Mouse (Mus musculus): ENCODE measurements around the gene Gm21970. TPM values are rescaled to one million over a fixed set of nuclear protein-coding genes. Genes with fewer than 3 reads are reported as not detected.

Gene Gm21970
- total RNA-seq (2021) = not detected
- long read RNA-seq, experiment 1 = 0 reads
- long read RNA-seq, experiment 2 = 0 reads

DNA sequence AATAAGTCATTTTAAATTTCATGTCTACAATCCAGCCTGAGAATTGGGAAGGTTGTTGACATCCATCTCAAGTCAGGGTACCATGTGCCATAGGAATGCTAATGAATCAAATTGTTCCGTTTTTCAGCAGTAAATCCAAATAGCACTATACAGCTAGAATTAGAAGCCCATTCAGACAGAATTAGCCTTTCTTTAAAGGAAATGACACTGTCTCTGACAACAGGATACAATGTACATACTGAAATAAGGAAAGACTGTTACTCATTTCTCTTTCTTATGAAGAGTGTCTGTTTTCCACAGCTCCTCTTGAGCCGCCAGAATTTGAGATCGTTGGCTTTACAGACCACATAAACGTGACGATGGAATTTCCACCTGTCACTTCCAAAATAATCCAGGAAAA is at the start of gene Gm21970:
Gene Gm21970, plus strand, starts transcription at position 301 of the 400 bp plus-strand sequence.
- DNase-seq (ENCODE audit: low spot score) = no peak

DNA sequence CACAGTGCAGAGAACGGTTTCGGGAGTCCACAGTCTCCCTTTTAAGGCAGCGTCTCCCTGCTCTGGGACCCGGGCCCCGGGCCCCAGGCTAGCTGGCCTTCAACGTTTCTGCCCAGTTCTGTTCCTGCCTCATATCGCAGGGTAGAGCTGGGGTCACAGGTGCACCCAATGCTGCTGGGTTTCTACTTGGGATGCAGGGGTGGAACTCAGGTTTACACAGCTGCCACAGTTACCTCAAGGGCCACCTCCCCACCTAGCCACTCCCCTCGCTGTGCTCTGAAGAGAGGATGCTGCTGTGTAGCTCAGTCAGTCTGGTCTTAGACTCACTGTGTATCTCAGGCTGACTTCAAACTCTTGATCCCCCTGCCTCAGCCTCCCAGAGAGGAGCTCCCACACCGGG is 45.0 kb upstream of the Gm21970 start:
- DNase-seq (ENCODE audit: low spot score) = no peak

DNA sequence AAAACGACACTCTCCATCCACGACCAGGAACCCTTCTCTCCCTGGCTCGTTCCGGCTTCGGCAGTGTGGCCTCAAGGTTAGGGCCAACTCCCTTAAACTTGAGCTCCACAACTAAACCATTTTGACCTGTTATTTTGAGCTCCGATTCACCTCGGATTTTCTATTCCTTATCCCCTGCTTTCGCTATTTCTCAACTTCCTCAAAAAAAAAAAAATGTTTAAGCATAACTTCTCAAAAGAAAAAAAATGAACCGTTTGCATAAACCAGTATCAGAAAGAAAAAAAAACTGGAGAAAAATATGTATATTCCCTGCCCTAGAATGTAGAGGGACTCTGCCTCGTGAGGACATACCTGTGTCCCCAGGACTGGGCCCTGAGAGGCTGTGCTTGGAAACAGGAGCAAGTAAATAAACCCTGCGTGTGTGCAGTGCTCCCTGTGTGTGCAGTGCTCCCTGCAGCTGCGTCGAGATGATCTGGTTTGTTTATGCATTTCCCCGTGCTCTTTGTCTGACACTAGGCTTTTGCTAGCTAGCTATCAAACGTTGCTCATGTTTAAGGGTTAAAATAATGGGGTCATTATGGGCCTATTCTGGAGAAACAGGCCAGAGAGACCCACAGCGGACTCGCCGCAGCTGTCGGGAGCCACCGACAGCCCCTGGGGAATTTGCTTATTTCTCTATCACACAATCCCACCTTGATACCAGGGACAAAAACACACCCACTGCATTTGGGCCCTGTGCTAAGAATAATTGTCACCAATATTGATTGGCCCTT is 43.8 kb upstream of the Gm21970 start:
- DNase-seq (ENCODE audit: low spot score) = no peak

DNA sequence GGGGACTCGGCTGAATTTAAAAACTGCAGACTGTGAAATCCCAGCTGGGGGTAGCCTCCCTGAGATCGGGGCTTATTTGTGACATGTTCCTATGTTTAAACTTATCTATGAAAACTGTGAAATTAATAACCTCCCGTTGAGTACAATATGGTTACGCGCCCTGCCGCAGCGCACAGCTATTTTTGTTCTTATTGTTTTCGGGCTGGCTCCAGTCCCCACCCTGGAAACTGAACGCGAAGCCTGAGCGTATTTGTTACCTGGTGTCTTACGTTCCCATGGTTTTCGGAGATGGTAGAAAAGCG is 43.3 kb upstream of the Gm21970 start:
- no peak for DNase-seq (ENCODE audit: low spot score)

DNA sequence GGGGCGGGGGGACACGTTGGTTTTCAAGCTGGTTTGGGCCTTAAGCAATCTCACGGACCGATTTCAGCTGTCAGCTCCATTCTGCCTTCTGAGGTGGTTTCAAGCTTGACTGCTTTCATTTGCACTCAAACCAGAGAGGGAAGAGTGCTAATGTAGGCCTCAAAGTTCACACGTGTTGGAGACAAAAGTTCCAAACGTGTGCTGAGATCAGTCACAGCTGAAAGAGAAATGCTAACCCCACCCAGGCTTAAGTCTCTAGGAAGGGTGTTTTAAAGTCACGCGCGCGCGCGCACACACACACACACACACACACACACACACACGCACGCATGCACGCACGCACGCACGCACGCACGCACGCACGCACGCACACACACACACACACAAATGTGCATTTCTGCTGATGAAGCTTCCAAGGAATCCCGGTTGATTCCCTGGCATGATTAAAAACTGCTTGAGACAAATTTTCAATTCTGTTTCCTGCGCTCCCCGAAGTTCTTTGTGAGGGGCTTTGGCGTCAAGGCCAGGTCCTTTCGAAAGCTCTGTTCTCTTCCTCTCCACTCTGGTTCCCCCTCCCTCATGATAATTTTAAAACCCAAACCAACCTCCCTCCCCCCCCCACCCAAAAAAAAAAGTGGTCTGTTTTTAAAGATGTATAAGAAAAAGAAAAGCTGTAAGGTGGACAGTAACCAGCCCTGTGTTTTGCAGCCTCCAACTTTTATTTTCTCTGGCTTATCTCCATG is 42.8 kb upstream of the Gm21970 start:
- DNase-seq (ENCODE audit: low spot score) = no peak

DNA sequence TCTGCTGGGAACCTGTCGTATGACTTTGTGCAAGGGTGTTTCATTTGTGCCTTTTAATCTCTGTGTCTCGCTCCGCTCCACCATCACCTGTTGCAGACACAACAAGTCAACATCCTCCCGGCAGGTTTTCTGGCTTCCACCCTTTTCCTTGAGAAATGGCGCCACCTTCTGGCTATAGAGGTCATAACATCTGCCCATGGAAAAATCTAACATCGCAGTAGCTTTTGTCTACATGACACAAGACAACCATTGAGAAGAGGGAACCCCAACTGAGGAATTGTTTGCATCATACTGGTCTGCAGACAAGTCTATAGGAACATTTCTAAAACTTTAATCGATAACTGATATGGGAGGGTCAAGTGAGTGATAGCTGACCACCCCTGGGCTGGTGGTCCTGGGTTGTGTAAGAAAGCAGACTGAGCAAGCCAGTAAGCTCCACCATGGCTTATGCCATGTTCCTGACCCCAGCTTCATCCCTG is 39.4 kb upstream of the Gm21970 start:
- peak; percentile 68 for DNase-seq (ENCODE audit: low spot score)

DNA sequence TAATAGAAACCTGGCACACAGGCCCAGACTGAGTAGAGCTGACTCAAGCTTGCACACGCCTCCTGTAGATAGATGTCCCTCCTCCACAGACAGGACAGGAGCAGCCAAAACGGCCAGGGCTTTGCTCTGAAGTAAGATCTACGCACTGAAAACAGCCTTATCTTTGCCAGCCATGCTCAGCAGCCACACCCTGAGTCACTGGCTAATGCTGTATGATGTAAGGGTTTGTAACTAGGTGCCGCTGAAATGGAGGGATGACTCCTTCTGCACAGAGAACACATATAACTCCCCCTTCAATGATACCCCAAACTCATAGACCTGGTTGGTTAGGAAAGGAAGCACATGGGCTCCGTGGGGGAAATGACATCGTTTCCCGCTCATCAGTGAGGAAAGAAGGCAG is 38.8 kb upstream of the Gm21970 start:
- DNase-seq (ENCODE audit: low spot score) = no peak

DNA sequence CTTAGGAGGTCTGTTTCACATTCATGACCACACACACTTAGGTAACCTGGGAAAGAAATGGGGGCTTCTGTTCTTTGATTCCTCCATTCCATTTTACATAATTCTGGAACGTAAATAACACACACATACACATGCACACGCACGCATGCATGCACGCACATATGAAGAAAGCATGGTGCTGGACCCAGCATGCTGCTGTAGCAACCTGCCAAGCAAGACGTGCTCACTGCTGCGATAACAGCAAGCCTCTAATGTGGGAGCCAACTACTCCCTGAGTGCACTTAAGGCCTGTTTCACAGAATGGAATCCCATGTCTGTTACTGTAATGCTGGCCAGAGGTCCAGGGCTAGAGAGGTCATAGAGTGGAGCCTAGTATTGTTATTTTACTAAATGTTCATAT is 38.3 kb upstream of the Gm21970 start:
- DNase-seq (ENCODE audit: low spot score) = no peak

DNA sequence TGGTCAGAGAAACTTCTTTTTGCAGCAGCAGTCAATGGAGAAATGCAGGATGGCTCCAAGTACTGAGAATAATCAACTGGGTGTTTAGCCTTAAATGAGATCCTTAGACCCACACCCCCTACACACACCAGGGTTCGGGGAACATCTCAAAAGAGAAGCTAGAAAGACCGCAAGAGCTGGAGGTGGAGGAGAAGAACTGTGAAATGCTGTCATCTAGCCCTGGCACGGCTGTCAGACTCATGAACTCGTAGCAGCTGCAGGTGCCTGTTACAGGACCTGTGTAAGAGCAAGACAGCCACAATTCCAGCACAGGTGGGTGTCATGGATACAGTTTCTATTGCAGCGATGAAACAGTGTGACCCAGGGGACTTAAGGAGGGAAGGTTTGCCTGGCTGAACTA is 37.9 kb upstream of the Gm21970 start:
- DNase-seq (ENCODE audit: low spot score) = no peak

DNA sequence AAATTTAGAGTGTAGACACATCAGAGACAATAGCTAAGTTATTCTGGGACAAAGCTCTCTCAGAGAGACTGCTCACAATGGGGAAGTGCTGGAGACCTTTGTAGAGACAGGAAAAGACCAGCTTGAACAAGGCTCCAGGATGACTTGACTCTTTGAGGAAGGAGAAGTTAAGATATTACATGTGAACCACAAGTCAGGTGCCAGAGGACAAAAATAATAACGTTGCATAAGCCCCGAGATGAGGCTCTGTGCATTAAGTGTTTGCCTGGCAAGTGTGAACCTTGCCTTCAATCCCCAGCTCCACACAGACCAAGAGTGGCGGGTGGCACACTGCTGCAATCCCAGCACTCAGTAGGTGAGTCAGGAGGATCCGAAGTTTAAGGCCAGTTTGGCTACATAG is 36.9 kb upstream of the Gm21970 start:
- no peak for DNase-seq (ENCODE audit: low spot score)

DNA sequence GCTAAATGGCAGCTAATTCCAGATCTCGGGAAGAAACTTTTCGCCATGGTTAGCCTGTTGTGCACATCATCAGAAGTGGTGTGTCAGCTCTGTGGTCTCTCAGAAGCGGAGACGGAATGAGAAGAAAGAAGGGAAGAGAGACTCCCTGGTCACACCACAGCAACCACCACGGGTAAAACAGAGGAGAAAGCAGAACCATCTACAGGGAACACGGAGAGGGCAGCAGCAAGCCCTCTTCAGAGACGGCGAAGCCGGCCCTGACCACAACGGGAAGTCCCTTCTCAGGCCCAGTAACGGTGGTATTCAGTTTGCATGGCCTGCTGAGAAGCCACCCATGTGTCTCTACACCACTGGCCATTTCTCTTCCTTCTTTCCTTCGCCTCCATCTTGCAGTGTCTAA is 36.4 kb upstream of the Gm21970 start:
- DNase-seq (ENCODE audit: low spot score) = no peak

DNA sequence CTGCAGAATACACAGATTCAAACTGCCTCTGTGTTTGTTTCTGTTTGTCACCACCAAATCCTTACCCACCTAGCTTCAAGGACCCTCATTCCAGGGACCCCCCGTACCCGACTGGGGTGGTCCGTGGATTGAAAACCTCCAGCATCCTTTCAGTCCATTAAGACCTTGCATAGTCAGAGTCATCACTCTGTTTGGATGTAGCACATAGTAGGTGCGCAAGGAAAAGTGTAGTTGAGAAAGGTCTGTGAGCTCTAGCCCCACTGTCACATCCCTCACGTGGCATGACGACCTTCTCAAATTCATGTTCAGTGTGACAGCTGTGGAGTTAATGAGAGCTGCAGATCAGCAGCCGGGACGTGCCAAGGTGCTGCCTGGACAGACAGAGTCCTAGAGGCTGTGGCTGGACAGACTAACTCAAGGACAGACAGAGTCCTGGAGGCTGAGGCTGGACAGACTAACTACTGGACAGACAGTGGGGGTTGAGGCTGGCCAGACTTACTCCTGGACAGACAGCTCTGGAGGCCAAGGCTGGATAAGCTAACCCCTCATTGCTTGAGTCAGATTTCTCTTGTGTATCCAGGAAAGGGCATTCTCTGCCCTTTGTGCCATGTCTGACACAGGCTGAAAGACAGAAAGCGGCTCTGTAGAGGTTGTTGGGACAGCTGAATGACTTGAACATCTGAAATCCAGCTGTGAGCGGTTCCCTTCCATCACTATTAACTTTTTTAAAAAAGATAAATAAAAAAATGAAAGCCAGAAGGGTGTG is 34.6 kb upstream of the Gm21970 start:
- no peak for DNase-seq (ENCODE audit: low spot score)

DNA sequence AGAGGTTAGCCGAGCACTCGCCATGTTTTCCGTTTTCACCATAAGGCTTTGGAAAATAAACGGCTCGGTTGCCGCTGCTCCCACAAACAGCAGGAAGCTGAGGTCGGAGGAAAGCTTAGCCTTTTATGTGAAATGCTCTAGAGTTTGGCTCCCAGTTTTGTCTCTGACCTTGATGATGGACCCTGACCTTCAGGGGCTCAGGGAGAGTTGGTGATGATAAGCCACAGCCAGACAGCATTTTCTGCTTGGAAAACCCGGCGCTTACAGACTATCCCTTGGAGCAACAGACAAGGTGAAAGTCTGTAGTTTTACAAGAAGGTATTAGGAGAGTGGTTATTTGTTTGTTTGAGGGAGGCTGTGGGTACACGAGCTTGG is 34.0 kb upstream of the Gm21970 start:
- no peak for DNase-seq (ENCODE audit: low spot score)

DNA sequence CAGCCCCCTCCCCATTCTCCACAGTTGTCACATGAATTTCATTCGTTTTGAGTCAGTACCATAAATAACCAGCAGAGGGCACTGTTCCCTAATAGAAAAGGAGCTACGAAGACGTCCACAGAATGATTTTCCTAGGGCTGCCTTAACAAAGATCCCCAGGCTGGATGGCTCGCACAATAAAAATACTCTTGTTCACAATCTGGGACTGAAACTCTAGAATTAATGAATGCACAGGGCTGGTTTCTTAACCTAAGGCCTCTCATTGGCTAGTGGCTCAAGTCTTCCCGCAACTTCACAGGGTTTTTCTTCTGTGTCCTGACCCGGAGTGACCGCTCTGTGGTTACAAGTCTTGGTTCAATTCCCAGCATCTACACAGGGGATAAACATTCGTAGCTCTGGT is 33.0 kb upstream of the Gm21970 start:
- peak; percentile 77 for DNase-seq (ENCODE audit: low spot score)

DNA sequence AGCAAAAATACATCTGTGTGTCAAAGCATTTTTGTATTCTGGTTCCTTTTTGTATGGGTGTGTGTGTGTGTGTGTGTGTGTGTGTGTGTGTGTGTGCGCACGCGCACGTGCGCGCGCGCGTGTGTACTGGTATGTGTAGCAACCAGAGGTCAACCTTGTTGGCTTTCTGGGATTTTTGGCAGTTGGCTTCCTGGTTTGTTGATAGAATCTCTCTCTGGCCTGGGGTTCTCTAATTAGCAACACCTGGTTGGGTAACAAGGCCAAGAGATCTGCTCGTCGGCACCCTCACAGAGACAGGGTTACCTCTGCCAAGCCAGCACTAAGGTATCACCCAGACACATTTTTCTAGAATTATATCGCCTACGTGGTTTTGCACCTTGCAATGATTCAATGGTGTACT is 32.0 kb upstream of the Gm21970 start:
- DNase-seq (ENCODE audit: low spot score) = no peak

DNA sequence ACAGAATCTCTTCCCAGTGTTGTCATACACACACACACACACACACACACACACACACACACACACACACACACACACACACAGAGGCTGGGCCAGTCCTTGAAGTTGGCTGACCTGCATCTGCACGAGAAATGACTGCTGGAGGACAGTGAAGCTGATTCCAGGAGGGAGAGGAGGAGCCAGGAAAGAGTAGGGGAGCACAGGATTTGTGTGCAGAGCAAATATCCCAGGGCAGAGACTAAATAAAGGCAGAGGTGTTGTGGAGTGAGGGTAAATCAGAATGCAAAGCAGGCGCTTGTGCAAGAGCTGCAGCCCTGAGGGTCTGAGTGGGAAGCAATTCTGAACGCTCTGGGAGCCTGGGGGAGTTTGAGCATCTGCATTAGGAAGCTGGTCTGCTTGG is 31.4 kb upstream of the Gm21970 start:
- DNase-seq (ENCODE audit: low spot score) = no peak

DNA sequence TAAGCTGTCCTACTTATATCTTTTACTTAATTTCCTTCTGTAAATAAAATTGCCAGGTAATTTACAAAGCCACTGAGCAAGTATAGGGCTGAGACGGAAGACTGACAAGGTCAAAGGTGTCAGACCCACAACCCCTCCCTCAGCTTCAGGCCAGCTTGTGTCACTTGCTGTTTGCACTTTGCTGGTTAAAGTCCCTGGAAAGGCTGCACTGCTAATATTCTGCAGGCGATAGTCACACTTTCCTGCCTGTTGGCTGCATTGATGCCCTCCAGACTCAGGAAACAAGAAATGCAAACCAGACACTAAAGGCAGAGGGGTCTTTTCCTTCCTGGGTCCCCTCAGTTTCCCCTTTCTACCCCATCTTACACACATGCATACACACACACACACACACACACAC is 29.5 kb upstream of the Gm21970 start:
- no peak for DNase-seq (ENCODE audit: low spot score)

DNA sequence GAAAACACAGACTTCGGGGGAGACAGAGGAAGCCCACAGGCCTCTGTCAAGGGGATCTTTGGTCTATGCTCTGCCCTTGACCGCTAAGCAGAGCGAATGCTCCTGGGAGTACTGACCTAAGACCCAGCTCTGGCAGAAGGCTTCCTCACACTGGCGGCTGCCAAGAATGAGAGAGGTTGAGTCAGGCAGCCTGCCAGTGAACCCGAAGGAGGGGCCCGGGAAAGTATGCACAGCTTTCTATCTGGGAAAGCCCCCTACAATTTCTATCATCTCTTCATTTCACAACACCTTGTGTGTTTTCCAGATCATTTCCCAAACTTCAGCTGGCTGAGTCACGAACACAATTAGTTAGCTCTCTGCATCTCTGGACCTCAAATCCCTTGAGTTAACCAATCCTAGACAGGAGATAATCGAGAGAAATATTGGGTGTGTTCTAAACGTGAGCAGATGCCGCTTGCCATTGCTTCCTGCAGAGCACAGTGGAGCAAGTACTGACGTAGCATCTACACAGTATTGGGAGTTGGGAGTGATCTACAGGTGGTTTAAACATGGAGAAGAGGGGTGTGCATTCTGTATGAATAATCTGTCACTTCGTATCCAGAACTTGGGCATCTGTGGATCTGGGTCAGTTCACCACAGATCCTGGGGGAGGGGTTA is 28.8 kb upstream of the Gm21970 start:
- peak; percentile 71 for DNase-seq (ENCODE audit: low spot score)

DNA sequence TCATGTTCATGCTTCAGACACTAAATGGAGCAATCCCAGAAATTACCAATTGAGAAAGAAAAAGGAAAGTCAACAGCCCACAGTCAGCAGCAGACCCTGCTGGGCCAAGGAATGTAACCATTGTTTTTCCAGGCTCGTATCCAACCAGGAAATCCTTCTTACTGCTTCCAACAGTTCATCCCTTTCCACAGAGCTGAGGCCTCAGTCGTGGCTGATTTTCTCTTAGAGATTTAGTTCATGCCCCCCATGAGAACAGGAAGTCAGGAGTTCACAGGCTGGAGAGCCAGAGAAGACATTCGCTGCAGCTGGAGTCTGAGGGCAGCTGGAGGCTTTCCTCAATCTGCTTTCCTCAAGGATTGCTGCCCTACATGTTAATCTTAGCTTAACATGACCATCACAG is 28.0 kb upstream of the Gm21970 start:
- peak; percentile 74 for DNase-seq (ENCODE audit: low spot score)

DNA sequence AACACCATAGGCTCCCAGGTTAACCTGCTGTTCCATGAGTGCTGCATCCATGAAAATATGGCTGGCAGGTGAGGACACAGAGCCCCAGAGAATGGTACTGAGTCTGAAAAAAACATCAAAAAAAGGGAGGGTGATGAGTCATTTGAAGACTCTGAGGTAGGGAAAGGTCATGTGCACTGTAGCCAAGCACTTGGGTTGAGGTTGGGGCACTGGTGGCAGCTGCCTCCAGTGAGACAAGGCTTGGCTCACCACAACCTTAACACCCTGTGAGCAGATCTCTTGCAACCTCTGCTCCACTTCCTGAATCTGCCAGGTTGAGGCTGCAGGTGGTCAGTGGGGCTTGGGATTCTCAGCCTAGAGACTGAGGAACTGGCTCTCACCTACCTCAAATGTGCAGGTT is 25.0 kb upstream of the Gm21970 start:
- DNase-seq (ENCODE audit: low spot score) = no peak

DNA sequence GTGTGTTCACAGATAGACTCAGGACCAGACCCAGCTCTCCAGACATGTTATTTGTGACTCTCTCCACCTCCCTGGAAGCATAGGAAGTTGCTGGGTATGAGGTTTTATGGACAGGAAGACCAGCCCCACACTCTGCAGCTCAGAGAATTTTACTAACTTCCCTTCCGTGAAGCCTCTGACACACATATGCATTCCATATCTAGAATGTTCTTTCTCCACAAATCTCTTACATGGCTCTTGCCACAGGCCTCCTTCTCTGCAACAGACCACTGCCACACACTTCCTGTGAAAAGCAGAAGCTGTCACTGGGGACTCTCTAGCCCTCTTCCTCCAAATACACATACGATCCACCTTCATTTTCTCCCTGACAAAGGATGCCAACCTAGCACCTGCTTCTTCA is 24.5 kb upstream of the Gm21970 start:
- no peak for DNase-seq (ENCODE audit: low spot score)

Data from gastrocnemius, adult 18-20 months (tissue).